Mouse (Mus musculus): ENCODE results near the gene Aqp12. TPM values are rescaled to one million over a fixed set of nuclear protein-coding genes. Genes with fewer than 3 reads are reported as not detected.
"Not testable (repeated sequence)": the region's sequence is repeated elsewhere in the genome, so short reads cannot be mapped to it uniquely, and the experiment has no call there.

Gene Aqp12
- polyA plus RNA-seq (2015; fragmentation: Nextera tagmentation; extraction: Ambion mirVana) = not detected in 2 replicates

DNA sequence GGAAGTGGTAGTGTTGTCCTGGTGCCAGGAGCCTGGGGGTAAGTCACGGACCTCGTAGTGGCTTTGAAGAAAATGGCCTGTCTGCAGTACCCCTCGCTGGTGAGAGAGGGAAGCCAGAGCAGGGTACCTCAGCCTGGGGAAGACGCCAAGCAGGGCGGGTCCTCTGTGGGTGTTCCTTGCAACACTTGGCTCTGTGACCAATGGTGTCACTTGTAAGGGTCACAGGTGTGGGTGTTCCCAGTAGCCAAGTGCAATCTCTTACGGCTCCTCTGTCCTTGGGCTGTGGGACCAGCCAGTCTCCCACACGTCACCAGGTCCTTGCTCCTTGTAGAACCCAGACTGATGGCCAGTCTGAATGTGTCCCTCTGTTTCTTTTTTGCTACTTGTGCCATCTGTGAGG is at the start of gene Aqp12:
Gene Aqp12 (plus strand): TSS at position 274 of the 400 bp plus-strand sequence.
- H3K36me3 ChIP-seq = no peaks in the 10 kb centered on the region
- no peaks in the 10 kb centered on the region for H3K9me3 ChIP-seq (replicated peaks)
- H3K4me3 ChIP-seq = no peak within 1 kb of the TSS
- no peak for ATAC-seq (replicated peaks; ENCODE audit: insufficient number of reproducible peaks, insufficient read depth, low FRiP score, low read depth)
- peaks cover 12% of the 10 kb centered on the region for H3K4me1 ChIP-seq (replicated peaks)
- H3K27me3 ChIP-seq = no peaks in the 10 kb centered on the region
- H3K9ac ChIP-seq = no peak within 1 kb of the TSS
- no peak within 1 kb of the TSS for H3K4me2 ChIP-seq
- 64% methylated on average over 7 of the region's 7 CpGs for WGBS
- no peak within 1 kb of the TSS for H3K27ac ChIP-seq

DNA sequence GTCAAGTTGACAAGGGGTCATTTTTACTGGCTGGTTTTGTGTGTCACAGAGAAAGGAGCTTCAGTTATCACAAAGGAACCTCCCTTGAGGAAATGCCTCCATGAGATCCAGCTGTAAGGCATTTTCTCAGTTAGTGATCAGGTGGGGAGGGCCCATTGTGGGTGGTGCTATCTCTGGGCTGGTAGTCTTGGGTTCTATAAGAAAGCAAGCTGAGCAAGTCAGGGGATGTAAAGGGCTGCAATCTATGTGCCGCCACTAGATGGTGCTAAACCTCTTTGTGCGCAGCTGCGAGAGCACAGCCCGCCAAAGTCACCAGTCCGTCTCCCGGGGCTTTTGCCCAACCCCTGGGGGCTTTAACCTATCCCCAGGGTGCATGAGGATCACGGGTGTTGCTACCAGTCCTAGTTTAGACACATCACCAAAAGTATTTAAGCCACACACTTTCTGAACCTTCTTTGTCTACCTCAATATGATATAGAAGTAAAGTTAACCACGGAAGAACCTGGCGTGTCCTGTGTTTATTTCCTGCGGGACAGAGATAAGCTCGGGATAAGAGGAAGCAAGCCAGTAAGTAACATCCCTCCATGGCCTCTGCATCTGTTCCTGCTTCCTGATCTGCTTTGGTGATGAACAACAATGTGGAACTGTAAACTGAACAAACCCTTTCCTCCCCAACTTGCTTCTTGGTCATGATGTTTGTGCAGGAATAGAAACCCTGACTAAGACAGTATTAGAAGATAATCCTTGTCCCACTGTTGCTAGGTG is 49.4 kb upstream of the Aqp12 start:
- Histone ChIP-seq H3K4me2 (peak overlapping the region; percentile 53), H3K4me3 (peak overlapping the region; percentile 21)
- H3K9me3 ChIP-seq (replicated peaks); H3K9ac ChIP-seq; H3K27ac ChIP-seq; H3K36me3 ChIP-seq; H3K4me1 ChIP-seq (replicated peaks); H3K27me3 ChIP-seq; ATAC-seq (replicated peaks; ENCODE audit: insufficient number of reproducible peaks, insufficient read depth, low FRiP score, low read depth): not testable (repeated sequence)
- 4% methylated on average over 11 of the region's 11 CpGs for WGBS

DNA sequence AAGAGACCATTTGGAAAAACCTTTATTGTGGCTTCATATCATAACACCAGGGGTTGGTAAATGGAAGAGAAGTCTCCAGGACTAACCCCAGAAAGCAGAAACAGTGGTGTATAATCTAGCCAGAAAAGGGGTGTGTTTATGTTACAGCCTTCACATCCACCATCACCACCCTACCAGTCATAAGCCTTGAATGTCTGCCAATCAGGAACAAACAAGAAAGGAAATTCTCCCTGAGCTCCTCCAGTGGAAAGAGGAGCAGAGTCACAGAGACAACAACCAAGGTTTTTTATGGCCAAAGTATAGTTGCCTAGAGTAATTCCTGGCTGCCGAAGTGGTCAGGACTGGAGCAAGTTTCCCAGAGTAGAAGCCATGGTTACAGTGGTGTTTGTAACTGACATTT is 47.1 kb upstream of the Aqp12 start:
- H3K4me3 ChIP-seq = no peak overlapping the region
- no peaks in the 10 kb centered on the region for H3K9me3 ChIP-seq (replicated peaks)
- H3K4me2 ChIP-seq = no peak overlapping the region
- 81% methylated on average over 1 of the region's 1 CpGs for WGBS
- H3K27me3 ChIP-seq = no peaks in the 10 kb centered on the region
- H3K4me1 ChIP-seq (replicated peaks) = no peaks in the 10 kb centered on the region
- no peak overlapping the region for H3K9ac ChIP-seq
- ATAC-seq (replicated peaks; ENCODE audit: insufficient number of reproducible peaks, insufficient read depth, low FRiP score, low read depth) = no peak
- no peaks in the 10 kb centered on the region for H3K36me3 ChIP-seq
- no peak overlapping the region for H3K27ac ChIP-seq

DNA sequence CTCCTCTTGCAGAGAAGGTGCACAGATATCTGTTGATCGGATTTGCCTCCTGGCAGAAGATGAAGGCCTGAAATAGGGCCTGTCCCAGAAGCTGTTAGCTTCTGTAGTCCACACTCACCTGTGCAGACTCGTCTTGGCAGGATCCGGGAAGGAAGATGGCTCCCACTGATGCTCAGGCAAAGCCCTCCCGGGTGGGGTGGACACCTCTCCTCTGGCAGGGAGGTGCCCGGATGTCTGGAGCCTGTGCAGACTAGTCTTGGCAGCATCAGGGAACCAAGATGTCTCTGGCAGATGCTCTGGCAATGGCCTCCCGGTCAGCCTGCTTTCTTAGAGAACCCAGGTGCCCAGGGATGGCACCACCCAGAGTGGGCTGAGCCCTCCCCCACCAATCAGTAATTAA is 35.3 kb upstream of the Aqp12 start:
- 80% methylated on average over 6 of the region's 6 CpGs for WGBS
- not testable (repeated sequence) for H3K27me3 ChIP-seq; ATAC-seq (replicated peaks; ENCODE audit: insufficient number of reproducible peaks, insufficient read depth, low FRiP score, low read depth); H3K36me3 ChIP-seq; H3K9ac ChIP-seq; H3K4me2 ChIP-seq; H3K9me3 ChIP-seq (replicated peaks); H3K4me3 ChIP-seq; H3K27ac ChIP-seq
- peaks cover 15% of the 10 kb centered on the region for H3K4me1 ChIP-seq (replicated peaks)

DNA sequence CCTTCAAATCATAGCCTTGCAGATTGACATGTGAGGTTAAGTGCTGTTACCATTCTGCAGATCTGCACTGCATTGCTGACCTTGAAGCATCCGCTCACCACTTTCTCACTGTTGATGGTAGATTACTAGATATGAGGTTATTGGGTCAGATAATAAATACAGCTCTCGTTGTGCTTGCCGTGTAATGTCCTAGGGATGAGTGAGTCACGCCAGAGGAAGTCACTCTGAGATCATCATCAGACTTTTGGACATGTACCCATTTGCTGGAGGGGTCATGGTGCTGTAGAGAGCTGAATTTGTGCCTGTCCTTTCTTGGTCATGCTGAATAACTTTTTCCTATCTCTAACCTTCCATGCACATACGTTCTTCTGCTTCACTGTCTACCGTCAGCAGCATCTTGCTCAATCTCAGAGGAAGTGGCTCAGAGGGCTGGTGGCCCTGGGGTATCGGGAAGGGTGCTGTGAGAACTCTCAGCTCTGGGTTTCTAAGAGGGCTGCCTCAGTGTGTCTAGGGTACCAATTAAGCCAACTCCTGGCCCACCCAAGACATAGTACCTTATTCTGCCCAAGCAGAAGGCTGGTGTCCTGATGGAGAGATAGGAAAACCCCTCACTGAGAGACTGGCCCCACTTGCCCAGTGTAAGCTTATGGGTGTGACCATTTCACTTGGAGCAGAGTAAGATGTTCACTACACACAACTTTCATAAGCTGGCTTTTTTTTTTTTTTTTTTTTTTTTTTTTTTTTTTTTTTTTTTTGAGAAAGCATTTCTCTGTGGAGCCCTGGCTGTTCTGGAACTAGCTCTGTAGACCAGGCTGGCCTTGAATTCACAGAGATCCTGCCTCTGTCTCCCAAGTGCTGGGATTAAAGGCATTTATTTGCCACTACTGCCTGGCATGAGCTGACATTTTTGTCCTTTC is 34.0 kb upstream of the Aqp12 start:
- H3K4me3 ChIP-seq = no peak overlapping the region
- ATAC-seq (replicated peaks; ENCODE audit: insufficient number of reproducible peaks, insufficient read depth, low FRiP score, low read depth) = no peak
- no peaks in the 10 kb centered on the region for H3K9me3 ChIP-seq (replicated peaks)
- no peaks in the 10 kb centered on the region for H3K27me3 ChIP-seq
- 80% methylated on average over 7 of the region's 7 CpGs for WGBS
- peaks cover 25% of the 10 kb centered on the region for H3K4me1 ChIP-seq (replicated peaks)
- H3K9ac ChIP-seq = no peak overlapping the region
- H3K36me3 ChIP-seq = no peaks in the 10 kb centered on the region
- H3K4me2 ChIP-seq = no peak overlapping the region
- peak overlapping the region; percentile 56; the same call in 1 of the 2 replicates for H3K27ac ChIP-seq

DNA sequence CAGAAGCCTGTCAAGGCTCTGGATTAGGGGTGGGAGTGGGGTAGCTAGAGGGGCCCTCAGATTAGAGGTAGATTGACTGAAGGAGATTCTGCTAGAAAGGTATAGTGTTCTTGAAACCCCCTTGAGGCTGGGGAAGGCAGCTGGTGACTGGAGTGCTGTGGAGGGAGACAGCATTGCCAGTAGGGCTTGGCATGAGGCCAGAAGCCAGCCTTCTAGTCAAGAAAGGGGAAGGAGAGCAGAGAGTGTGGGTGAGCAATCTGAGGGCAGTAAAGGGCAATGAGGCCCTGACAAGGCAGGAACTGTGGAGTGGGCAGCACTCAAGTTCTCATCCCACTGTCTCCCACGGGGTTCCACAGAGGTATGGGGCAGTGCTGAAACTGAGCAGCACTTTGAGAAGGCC is 33.3 kb upstream of the Aqp12 start:
- Histone ChIP-seq H3K4me2 (no peak overlapping the region), H3K27me3 (0 out of 2 replicates have a peak, but pooled peaks cover 1% of the 10 kb centered on the region), H3K9ac (no peak overlapping the region), H3K4me3 (no peak overlapping the region), H3K4me1 (replicated peaks) (peaks cover 25% of the 10 kb centered on the region), H3K36me3 (no peaks in the 10 kb centered on the region), H3K9me3 (replicated peaks) (no peaks in the 10 kb centered on the region), H3K27ac (peak overlapping the region; percentile 56; the same call in 1 of the 2 replicates)
- peak; percentile 58; the same call in 1 of the 2 replicates for ATAC-seq (replicated peaks; ENCODE audit: insufficient number of reproducible peaks, insufficient read depth, low FRiP score, low read depth)
- WGBS = 27% methylated on average over 1 of the region's 1 CpGs

DNA sequence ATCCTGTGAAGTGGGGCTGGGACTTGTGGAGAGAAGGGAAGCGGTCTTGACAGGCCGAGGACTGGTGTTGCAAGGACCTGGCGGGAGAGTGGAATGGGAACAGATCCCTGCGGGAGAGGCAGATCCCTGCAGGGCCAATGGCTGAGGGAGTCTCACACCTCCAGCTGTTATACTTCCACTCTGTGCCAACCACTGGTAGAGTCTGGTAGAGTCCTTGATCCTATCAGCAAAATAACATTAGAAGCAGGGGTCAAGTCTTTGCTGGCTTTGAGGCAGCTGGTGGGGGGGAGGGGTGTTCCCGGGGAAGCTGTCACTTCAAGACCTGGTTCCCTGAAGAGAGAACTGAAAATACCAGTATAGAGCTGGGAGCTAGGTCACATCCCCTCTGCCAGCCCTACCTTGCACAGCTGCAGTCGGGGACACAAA is 30.0 kb upstream of the Aqp12 start:
- Histone ChIP-seq H3K27me3 (0 out of 2 replicates have a peak, but pooled peaks cover 4% of the 10 kb centered on the region), H3K4me3 (no peak overlapping the region), H3K36me3 (no peaks in the 10 kb centered on the region), H3K4me2 (no peak overlapping the region), H3K9ac (no peak overlapping the region), H3K9me3 (replicated peaks) (no peaks in the 10 kb centered on the region), H3K4me1 (replicated peaks) (peaks cover 44% of the 10 kb centered on the region), H3K27ac (no peak overlapping the region)
- ATAC-seq (replicated peaks; ENCODE audit: insufficient number of reproducible peaks, insufficient read depth, low FRiP score, low read depth) = peak; percentile 24; the same call in 1 of the 2 replicates
- WGBS = 24% methylated on average over 6 of the region's 6 CpGs

DNA sequence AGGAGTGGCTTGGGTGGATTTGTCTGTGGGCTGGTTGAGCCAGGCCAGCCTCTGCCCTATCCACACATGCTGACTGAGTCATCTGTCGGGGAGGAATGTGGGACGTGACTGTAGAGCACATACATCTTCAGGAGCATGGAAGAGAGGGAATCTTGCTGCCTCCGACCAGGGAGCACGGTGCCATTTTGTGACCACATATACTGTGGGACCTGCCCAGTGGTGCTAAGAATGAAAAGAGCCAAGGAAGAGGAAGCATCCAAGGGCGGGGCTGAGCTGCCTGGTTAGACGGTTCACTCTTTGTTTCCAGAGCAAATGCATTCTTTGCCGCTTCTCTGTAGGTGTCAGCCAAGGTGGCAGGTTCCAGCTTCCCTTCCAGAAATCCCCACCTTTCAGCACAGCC is 27.5 kb upstream of the Aqp12 start:
- no peak overlapping the region for H3K4me3 ChIP-seq
- no peaks in the 10 kb centered on the region for H3K9me3 ChIP-seq (replicated peaks)
- H3K9ac ChIP-seq = no peak overlapping the region
- H3K4me2 ChIP-seq = peak overlapping the region; percentile 26; the same call in 1 of the 2 replicates
- no peaks in the 10 kb centered on the region for H3K36me3 ChIP-seq
- no peak for ATAC-seq (replicated peaks; ENCODE audit: insufficient number of reproducible peaks, insufficient read depth, low FRiP score, low read depth)
- peaks cover 35% of the 10 kb centered on the region for H3K4me1 ChIP-seq (replicated peaks)
- no peak overlapping the region for H3K27ac ChIP-seq
- H3K27me3 ChIP-seq = peaks cover 9% of the 10 kb centered on the region; the same call in 1 of the 2 replicates
- WGBS = 34% methylated on average over 7 of the region's 7 CpGs

DNA sequence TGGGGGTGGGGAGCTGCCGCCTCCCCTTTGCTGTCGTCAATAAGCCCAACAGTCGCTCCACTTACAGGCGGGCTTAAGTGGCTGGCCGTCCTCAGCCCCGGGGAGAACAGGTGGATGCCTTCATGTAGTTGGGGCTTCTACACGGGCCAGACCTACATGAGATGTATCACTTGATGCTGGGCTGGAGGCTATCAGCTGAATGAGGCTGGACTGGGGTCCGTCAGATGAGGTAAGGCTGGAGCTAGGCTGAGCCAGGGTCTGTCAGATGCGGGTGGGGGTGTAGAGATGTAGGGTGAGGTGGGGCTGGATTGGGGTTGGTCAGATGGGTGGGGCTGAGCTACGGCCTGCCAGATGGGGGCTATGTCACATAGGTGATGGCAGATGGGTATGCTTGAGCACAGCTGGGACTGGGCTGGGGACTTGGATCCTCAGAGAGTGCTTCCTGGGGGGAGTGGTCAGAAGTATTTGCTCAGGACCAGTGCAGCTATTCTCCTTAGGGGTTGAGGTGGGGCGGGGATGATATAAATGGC is 27.0 kb upstream of the Aqp12 start:
- Histone ChIP-seq H3K4me3 (no peak overlapping the region), H3K9me3 (replicated peaks) (no peaks in the 10 kb centered on the region), H3K27me3 (peaks cover 9% of the 10 kb centered on the region; the same call in 1 of the 2 replicates), H3K27ac (no peak overlapping the region), H3K4me2 (peak overlapping the region; percentile 26; the same call in 1 of the 2 replicates), H3K4me1 (replicated peaks) (peaks cover 35% of the 10 kb centered on the region), H3K36me3 (no peaks in the 10 kb centered on the region), H3K9ac (no peak overlapping the region)
- ATAC-seq (replicated peaks; ENCODE audit: insufficient number of reproducible peaks, insufficient read depth, low FRiP score, low read depth) = peak; percentile 36; the same call in 1 of the 2 replicates
- 23% methylated on average over 11 of the region's 11 CpGs for WGBS

DNA sequence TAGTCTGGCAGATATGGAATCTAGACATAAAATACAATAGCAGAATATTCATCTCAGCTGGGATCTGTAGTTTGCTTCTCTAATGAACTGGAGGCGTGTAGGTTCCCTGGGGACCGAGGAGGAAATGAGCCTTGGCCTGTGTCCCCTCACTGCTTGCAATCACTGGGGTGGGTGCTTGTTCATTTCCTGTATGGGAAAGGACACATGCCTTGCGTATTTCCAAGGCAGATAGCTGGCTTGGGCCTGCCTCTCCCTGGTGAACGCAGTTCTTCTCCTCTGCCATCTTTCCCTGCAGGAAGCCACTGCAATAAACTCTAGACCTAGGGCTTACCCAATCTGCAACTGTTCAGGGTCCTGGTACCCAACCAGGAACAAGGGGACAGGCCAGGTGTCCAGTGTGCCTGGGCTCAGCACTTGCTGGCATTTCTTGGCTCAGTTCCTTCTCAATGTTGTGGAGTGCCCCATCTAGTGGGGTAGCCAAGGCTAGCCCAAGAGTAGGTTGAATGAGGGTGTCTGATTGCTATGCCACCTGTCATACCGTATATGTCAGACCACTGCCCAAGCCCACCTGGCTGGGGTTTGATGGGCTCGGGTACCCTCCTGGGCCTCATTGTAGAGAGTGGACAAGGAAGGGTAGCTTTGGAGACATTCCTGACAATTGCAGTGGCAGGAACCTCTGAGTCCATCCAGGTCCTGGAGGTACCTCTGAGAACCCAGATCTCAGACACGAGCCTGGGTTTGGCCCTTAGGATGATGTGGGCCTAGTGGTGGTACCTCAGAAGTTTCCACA is 24.9 kb upstream of the Aqp12 start:
- H3K9me3 ChIP-seq (replicated peaks) = no peaks in the 10 kb centered on the region
- no peak overlapping the region for H3K4me2 ChIP-seq
- no peaks in the 10 kb centered on the region for H3K36me3 ChIP-seq
- WGBS = 74% methylated on average over 7 of the region's 7 CpGs
- peaks cover 9% of the 10 kb centered on the region; the same call in 1 of the 2 replicates for H3K27me3 ChIP-seq
- no peak overlapping the region for H3K4me3 ChIP-seq
- H3K4me1 ChIP-seq (replicated peaks) = peaks cover 24% of the 10 kb centered on the region
- no peak for ATAC-seq (replicated peaks; ENCODE audit: insufficient number of reproducible peaks, insufficient read depth, low FRiP score, low read depth)
- H3K27ac ChIP-seq = peak overlapping the region; percentile 47; the same call in 1 of the 2 replicates
- no peak overlapping the region for H3K9ac ChIP-seq

Measured in heart, embryonic 15.5 days (tissue).